Mouse (Mus musculus): ENCODE measurements around the gene Zdhhc14.

Zdhhc14 gene

DNA sequence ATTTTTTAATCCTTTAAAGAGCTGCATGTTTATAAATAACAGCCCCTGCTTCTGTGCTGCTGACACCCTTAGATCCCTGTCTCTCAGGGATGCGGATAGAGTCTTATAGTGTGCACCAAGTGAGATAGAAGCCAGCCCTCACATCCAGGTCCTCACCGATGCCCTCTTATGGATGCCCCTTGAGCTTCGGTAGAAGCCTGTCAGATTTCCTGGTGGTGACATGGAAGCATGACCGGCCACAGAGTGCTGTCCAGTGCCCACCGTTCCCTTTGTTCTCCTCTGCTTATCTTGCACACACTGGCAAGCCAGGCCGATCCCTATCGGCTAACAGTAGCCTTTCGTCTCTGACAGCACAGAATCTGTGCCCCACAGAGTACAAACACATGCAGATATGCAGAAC, 183.6 kb downstream of the Zdhhc14 start:
- DNase-seq: peak in 1 of 2 experiments; percentile 37

- DNase-seq: no peak
These were observed 187.0 kb downstream of the Zdhhc14 start for GRCm38 (mm10) chr17:5679315-5679714.

DNA sequence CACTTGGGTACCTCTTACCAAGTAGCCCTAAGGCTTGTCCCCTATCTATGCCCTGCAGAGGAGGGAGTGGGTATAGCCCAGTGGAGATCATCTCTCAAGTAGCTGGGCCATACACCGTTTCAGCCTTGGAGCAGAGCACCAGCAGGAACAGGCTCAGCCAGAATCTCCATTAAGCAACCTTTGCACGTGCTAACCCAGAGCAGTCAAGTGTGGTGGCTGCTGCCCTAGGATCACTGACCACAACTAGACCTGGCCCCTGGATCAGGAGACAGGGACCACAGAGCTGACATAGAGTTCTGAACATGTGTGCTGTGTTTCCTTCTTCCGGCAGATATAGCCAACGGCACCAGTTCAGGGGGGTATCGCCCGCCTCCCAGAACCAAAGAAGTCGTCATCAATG, 193.0 kb downstream of the Zdhhc14 start:
- peak; percentile 14 to 60 for DNase-seq

DNA sequence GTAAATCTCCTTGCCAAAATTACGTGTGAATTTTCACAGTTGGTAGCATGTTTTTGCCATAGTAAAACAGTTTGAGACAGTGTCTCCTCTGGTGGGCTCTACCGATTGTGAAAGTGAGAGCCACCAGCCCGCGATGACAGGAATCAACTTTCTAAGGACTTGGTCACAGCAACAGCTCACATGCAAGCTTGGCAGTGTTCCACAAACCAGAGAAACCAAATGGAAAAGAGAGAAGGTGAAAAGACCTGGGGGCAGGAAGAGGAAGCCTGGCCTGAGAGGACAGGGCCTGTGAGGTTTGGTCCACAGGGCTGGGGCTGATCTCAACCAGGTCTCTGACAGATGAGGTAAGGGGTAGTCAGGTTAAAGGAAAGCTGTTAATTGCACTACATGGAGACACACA, 195.5 kb downstream of the Zdhhc14 start:
- DNase-seq: no peak

DNA sequence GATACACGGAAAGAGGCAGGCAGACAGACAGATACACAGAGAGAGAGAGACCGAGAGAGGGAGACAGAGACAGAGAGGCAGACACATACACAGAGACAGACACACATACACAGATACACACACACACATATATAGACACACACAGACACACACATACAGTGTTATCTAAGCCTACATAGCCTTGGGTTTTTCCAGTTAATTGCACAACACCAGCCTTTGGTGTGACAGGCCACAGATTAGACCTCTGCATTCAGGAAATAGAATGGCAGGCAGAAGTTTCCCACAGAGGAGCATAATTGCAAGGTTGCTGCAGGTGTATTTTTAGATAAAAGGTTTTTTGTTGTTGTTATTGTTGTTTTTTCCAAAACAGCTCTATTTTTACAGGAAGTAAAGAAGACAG, 195.9 kb downstream of the Zdhhc14 start:
- no peak for DNase-seq

DNA sequence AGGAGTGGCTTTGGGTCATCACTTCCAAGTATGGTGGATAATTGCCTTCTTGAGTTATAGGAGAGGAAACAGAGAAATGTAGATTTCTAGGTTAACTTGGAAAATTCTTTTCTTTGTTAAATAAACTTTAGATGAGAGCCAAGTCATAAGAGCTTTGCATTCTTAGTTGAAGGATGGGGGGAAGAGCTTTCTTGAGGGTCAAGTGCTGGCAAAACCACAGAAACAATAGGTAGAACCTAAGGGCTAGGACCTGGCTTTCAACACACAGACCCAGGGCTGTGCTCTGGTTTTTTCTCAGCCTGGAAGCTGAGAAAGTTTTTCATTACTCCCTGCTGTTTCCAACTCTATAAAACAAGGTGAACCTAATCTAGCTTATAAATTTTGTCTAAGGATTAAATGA, 196.3 kb downstream of the Zdhhc14 start:
- DNase-seq: no peak

GRCm38 (mm10) chr17:5690746-5691535, 198.6 kb downstream of the Zdhhc14 start:
- peak in 1 of 2 experiments; percentile 11 for DNase-seq

GRCm38 (mm10) chr17:5692661-5693060, 200.3 kb downstream of the Zdhhc14 start:
- peak in 1 of 2 experiments; percentile 7 for DNase-seq

DNA sequence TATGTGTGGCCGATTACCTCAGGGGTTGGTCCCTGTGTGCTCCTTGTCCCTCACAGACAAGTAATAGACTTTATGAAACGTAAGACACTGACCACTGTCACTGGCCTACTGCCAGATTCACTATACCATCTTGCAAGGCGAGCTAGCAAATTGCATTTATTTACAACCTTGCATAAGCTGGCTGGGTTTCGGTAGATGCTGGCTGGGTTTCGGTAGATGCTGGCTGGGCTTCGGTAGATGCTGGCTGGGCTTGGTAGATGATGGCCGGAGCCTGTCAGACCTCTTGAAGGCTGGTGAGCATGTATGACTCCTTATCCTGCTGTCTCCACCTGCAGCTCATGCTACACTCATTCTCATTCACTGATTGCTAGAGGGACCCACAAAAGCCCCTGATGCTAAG, 200.9 kb downstream of the Zdhhc14 start:
- no peak for DNase-seq

- DNase-seq: peak; percentile 77 to 80
These were observed 206.2 kb downstream of the Zdhhc14 start for GRCm38 (mm10) chr17:5698447-5699096.

DNA sequence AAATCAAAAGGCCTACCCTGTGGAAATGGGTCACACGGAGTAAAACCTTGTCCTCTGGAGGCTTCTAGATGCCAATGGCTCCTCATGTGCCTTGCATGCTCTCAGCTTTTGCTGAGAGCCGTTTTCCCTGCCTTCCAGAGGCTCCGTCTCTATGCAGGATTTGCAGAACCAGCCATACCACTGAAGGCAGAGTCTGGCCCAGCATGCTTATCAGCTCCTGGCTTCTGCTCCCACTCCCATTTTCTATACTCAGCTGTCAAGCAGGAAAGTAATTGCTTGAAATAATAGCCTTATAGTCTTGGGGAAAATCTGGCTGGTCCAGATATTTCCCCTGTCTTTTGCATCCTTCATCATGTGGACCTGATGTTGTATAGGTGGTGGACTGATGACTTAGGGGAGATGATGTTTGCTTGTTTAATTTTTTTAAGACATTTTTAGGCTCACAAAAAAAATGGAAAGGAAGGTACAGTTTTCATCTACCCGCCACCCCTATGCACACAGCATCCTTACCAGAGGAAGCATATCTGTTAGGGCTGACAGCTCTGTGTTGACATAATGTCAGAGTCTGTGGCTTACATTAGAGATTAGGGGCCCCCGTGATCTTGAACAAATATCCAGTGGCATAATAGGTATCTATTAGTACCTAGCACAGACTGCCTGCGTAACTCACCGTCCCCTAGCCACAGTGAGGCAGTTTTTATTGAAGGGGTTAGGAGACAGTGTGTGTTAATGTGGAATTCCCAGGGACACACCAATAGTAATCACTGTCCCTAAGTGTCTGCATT, 218.2 kb downstream of the Zdhhc14 start:
- DNase-seq: no peak

DNA sequence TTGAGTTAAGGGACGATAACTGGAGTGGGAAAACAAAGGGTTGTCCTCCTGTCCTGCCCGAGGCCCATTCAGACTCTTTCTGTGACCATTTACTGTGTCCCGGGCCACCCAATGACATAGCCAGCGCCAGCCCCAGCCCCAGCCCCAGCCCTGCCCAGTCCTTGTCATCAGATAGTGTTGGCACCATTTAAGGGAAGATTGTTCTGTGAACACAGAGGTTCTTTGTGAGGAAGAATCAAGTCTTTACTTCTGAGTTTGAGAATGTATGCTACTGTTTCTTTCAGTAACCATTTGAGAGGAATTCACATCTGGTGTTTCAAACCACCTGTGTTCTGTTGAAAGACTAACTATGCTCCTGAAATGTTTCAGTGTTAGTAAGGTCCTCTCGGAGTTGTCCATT, 219.5 kb downstream of the Zdhhc14 start:
- no peak for DNase-seq

GRCm38 (mm10) chr17:5713141-5713540, 220.8 kb downstream of the Zdhhc14 start:
- no peak for DNase-seq

DNA sequence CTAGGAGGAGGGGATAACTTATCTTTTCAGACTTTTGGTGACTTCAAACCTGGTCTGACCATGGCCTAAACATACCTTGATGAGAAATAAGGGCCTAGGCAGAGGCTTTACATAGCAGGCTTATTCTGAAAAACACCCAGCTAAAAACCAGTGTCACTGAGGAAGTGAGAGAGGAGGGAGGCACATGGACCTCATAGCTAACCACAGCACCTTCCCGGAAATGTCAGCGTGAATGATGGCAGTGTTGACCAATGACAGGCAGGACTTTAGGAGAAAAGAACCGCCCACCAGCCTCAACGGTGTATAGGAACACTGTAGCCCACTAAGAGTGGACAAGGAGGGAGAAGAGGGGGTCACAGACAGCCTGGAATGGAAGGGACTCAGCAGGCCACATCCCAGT, 224.6 kb downstream of the Zdhhc14 start:
- DNase-seq: no peak

GRCm38 (mm10) chr17:5718768-5719387, 226.5 kb downstream of the Zdhhc14 start:
- DNase-seq: no peak

GRCm38 (mm10) chr17:5722802-5723201, 230.4 kb downstream of the Zdhhc14 start:
- no peak for DNase-seq

DNA sequence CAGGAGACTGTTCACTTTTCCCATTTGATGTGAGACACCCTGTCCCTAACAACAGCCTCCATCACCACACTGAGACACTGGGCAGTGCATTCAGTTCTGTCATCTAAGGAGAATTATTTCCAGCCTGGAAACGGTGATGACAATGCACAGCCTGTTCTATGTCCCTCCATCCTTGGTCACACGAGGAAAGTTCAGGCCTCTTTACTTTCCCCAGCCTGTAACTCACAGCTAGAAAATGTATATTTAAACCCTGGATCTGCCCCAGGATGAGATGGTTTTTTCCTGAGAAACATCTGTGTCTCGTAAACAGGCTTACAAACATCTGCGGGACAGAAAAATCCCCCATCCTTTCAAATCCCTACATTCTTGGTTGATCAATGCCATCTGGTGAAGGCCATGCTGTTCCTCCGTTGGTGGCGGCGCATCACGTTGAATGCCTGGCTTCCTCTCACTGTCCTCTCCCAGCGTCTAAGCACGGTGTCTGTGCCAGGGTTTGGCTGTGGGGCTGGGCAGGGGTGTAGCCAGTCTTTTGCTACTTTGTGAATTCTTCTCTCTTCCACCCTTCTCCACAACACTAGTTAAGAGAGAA, 231.3 kb downstream of the Zdhhc14 start:
- DNase-seq: no peak

DNA sequence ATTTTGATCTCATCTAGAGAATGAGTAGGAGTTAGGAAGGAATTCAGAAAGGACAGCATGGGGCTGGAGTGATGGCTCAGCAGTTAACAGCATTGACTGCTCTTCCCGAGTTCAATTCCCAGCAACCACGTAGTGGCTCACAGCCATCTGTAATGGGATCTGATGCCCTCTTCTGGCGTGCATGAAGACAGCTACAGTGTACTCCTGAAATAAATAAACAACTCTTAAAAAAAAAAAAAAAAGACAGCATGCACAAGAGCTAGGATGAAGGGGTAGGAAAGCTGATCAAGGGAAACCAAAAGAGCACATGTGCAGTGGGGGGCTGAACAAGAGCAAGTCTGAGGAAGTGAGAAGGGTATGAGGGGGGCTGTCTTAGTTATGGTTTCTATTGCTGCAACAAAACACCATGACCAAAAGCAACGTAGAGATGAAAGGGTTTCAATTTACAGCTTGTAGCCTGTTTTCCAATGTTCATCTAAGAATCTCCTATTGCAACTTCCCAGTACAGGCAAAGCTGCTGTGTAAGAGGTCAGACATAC, 237.3 kb downstream of the Zdhhc14 start:
- no peak for DNase-seq

GRCm38 (mm10) chr17:5730538-5730937, 238.2 kb downstream of the Zdhhc14 start:
- no peak for DNase-seq

DNA sequence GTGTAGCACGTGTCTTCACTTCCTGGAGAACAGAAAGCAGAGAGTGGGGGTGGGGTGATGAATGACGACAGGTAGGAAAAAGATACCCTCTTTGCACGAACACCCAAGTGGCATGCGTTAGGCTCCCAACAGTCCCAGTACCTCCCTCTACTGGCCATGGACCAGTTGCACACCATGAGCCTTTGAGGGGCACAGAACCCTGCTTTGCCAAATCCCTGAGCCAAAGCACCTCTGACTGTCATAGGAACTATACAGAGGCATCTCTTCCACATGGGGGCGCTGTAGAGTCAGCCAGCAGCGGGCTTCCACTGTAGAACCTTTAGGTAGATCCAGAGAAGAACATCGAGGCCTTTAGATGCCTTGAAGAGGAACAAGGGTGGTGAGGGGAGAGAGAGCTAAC, 241.0 kb downstream of the Zdhhc14 start:
- DNase-seq: peak; percentile 46 to 73

GRCm38 (mm10) chr17:5741061-5741460, 248.7 kb downstream of the Zdhhc14 start:
- DNase-seq: no peak

DNA sequence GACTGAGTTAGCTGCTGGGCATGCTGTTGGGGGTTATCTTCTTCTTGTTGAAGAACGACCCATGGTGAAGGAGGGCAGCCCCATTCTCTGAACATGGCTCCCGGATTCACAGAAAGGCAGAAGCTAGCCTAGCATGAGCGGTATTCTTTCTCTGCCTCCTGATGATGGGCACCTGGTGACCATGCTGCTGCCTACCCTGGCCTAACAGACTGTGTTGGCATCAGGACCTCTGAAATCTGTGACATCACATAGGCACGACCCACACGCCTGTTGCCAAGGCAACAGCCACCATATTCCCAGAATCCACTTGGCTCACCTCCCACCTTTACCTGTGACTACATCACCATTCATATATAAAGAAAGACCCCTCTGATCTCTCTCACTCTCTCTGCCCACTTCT, 251.7 kb downstream of the Zdhhc14 start:
- DNase-seq: no peak

Measured in kidney, postnatal 25 days (tissue).